Mouse (Mus musculus): ENCODE results near the gene Cbarp. TPM values are rescaled to one million over a fixed set of nuclear protein-coding genes. Genes with fewer than 3 reads are reported as not detected.

Gene Cbarp
- total and polyA plus RNA-seq, 3 experiments, result 0.19 to 2.4 (median 2.3) TPM

- Histone ChIP-seq H3K27me3 (replicated peaks) (no peaks in the 10 kb centered on the region), H3K9me3 (replicated peaks; ENCODE audit: low read length) (no peaks in the 10 kb centered on the region), H3K27ac (ENCODE audit: insufficient read depth, low read depth) (no peak overlapping the region), H3K36me3 (replicated peaks in 1 of 2; ENCODE audit: control insufficient read depth in 1 of 2, insufficient read depth in 1 of 2, low read length in 1 of 2) (peaks cover 0 to 17% of the 10 kb centered on the region in 2 experiments), H3K4me2 (ENCODE audit: insufficient read depth, low read depth, poor library complexity, severe bottlenecking) (no peak overlapping the region), H3K9ac (ENCODE audit: insufficient read depth, low read depth) (no peak overlapping the region), H3K4me3 (replicated peaks in 1 of 3; ENCODE audit: low read depth in 2 of 3, low read length in 2 of 3, poor library complexity in 1 of 3) (no peak overlapping the region), H3K79me2 (replicated peaks; ENCODE audit: control insufficient read depth, extremely low read depth, insufficient read depth, poor library complexity, severe bottlenecking) (peaks cover 28% of the 10 kb centered on the region), H3K4me1 (ENCODE audit: control insufficient read depth in 1 of 2, insufficient read depth in 2 of 2) (peaks cover 23 to 63% of the 10 kb centered on the region in 2 experiments)
- in situ Hi-C loops (cut with MboI; ENCODE audit: low pct_ligation_motif_present, low pct_unique_long_range_greater_than_20kb, low sequenced_read_pairs), result no loop called here
- dilution Hi-C loops (cut with MboI; ENCODE audit: extremely low pct_ligation_motif_present, extremely low pct_unique_long_range_greater_than_20kb, low sequenced_read_pairs), result no loop called here
- TF ChIP-seq SIN3A (IDR thresholded peaks at IDR 0.05; ENCODE audit: low read length) (no peak), TCF12 (IDR thresholded peaks at IDR 0.05; ENCODE audit: low read depth, low read length) (no peak)
- DNase-seq (ENCODE audit: extremely low read depth), result no peak
Measured at GRCm38 (mm10) chr10:80104181-80104580, 36.5 kb downstream of the Cbarp start.

GRCm38 (mm10) chr10:80103032-80103431 is 37.6 kb downstream of the Cbarp start:
- 0 out of 2 replicates have a peak overlapping the region, but pooled peaks have one; percentile 7 for H3K9ac ChIP-seq (ENCODE audit: insufficient read depth, low read depth)
- H3K79me2 ChIP-seq (replicated peaks; ENCODE audit: control insufficient read depth, extremely low read depth, insufficient read depth, poor library complexity, severe bottlenecking), result peaks cover 35% of the 10 kb centered on the region
- H3K4me1 ChIP-seq (ENCODE audit: control insufficient read depth in 1 of 2, insufficient read depth in 2 of 2), result peaks cover 29 to 75% of the 10 kb centered on the region in 2 experiments
- peaks cover 0 to 26% of the 10 kb centered on the region in 2 experiments for H3K36me3 ChIP-seq (replicated peaks in 1 of 2; ENCODE audit: control insufficient read depth in 1 of 2, insufficient read depth in 1 of 2, low read length in 1 of 2)
- dilution Hi-C loops (cut with MboI; ENCODE audit: extremely low pct_ligation_motif_present, extremely low pct_unique_long_range_greater_than_20kb, low sequenced_read_pairs), result no loop called here
- no peak overlapping the region for H3K4me2 ChIP-seq (ENCODE audit: insufficient read depth, low read depth, poor library complexity, severe bottlenecking)
- H3K27me3 ChIP-seq (replicated peaks), result no peaks in the 10 kb centered on the region
- in situ Hi-C loops (cut with MboI; ENCODE audit: low pct_ligation_motif_present, low pct_unique_long_range_greater_than_20kb, low sequenced_read_pairs), result no loop called here
- peak overlapping the region in 1 of 3 experiments; percentile 95 for H3K4me3 ChIP-seq (replicated peaks in 1 of 3; ENCODE audit: low read depth in 2 of 3, low read length in 2 of 3, poor library complexity in 1 of 3)
- no peak overlapping the region for H3K27ac ChIP-seq (ENCODE audit: insufficient read depth, low read depth)
- H3K9me3 ChIP-seq (replicated peaks; ENCODE audit: low read length), result no peaks in the 10 kb centered on the region
- no peak for DNase-seq (ENCODE audit: extremely low read depth)
- TF ChIP-seq ZNF384 (IDR thresholded peaks at IDR 0.05; ENCODE audit: low read depth, low read length) (no peak), CTCF (conservative IDR thresholded peaks at IDR 0.05 in 1 of 2, IDR thresholded peaks at IDR 0.05 in 1 of 2; ENCODE audit: low read depth in 2 of 2, low read length in 2 of 2) (no peak), NELFE (IDR thresholded peaks at IDR 0.05; ENCODE audit: low read depth, low read length) (no peak), SIN3A (IDR thresholded peaks at IDR 0.05; ENCODE audit: low read length) (no peak), MXI1 (IDR thresholded peaks at IDR 0.05; ENCODE audit: low read depth, low read length) (no peak), SMC3 (IDR thresholded peaks at IDR 0.05; ENCODE audit: low read depth, low read length) (no peak), ZKSCAN1 (IDR thresholded peaks at IDR 0.05; ENCODE audit: borderline replicate concordance, low read depth, low read length) (no peak)

- Histone ChIP-seq H3K4me3 (replicated peaks in 1 of 3; ENCODE audit: low read depth in 2 of 3, low read length in 2 of 3, poor library complexity in 1 of 3) (peak overlapping the region; percentile 71 to 95 (median 95)), H3K9me3 (replicated peaks; ENCODE audit: low read length) (no peaks in the 10 kb centered on the region), H3K27ac (ENCODE audit: insufficient read depth, low read depth) (no peak overlapping the region), H3K4me2 (ENCODE audit: insufficient read depth, low read depth, poor library complexity, severe bottlenecking) (peak overlapping the region; percentile 87), H3K79me2 (replicated peaks; ENCODE audit: control insufficient read depth, extremely low read depth, insufficient read depth, poor library complexity, severe bottlenecking) (peaks cover 40% of the 10 kb centered on the region), H3K27me3 (replicated peaks) (no peaks in the 10 kb centered on the region), H3K9ac (ENCODE audit: insufficient read depth, low read depth) (peak overlapping the region; percentile 90), H3K4me1 (ENCODE audit: control insufficient read depth in 1 of 2, insufficient read depth in 2 of 2) (peaks cover 29 to 81% of the 10 kb centered on the region in 2 experiments), H3K36me3 (replicated peaks in 1 of 2; ENCODE audit: control insufficient read depth in 1 of 2, insufficient read depth in 1 of 2, low read length in 1 of 2) (peaks cover 0 to 26% of the 10 kb centered on the region in 2 experiments)
- DNase-seq (ENCODE audit: extremely low read depth), result peak; percentile 82
- in situ Hi-C loops (cut with MboI; ENCODE audit: low pct_ligation_motif_present, low pct_unique_long_range_greater_than_20kb, low sequenced_read_pairs) (no loop called here), dilution Hi-C loops (cut with MboI; ENCODE audit: extremely low pct_ligation_motif_present, extremely low pct_unique_long_range_greater_than_20kb, low sequenced_read_pairs) (no loop called here)
- TF ChIP-seq TCF12 (IDR thresholded peaks at IDR 0.05; ENCODE audit: low read depth, low read length), result peak; percentile 94
- TF ChIP-seq RAD21 (IDR thresholded peaks at IDR 0.05; ENCODE audit: low read depth, low read length), result no peak
- peak; percentile 29; the same call in 1 of the 2 replicates for TF ChIP-seq MAX (IDR thresholded peaks at IDR 0.05; ENCODE audit: low read length)
- 0 out of 2 replicates have a peak, but pooled peaks have one; percentile 20 for TF ChIP-seq MXI1 (IDR thresholded peaks at IDR 0.05; ENCODE audit: low read depth, low read length)
- no peak for TF ChIP-seq MEF2A (IDR thresholded peaks at IDR 0.05; ENCODE audit: borderline replicate concordance, low read depth, low read length)
- TF ChIP-seq JUN (IDR thresholded peaks at IDR 0.05; ENCODE audit: insufficient read depth, low read depth, low read length), result no peak
- no peak for TF ChIP-seq MAFK (IDR thresholded peaks at IDR 0.05; ENCODE audit: insufficient replicate concordance, low read length)
- TF ChIP-seq IRF4 (IDR thresholded peaks at IDR 0.05; ENCODE audit: low read depth, low read length), result peak; percentile 39; the same call in 1 of the 2 replicates
- peak; percentile 76 for TF ChIP-seq HCFC1 (IDR thresholded peaks at IDR 0.05; ENCODE audit: low read depth, low read length)
- no peak for TF ChIP-seq E2F4 (IDR thresholded peaks at IDR 0.05; ENCODE audit: insufficient replicate concordance, low read depth, low read length)
- TF ChIP-seq SMC3 (IDR thresholded peaks at IDR 0.05; ENCODE audit: low read depth, low read length), result no peak
- no peak for TF ChIP-seq EP300 (IDR thresholded peaks at IDR 0.05; ENCODE audit: low read length)
- TF ChIP-seq NELFE (IDR thresholded peaks at IDR 0.05; ENCODE audit: low read depth, low read length), result peak; percentile 84
- no peak for TF ChIP-seq MAZ (IDR thresholded peaks at IDR 0.05; ENCODE audit: low read depth, low read length)
- TF ChIP-seq CHD2 (IDR thresholded peaks at IDR 0.05; ENCODE audit: low read length), result no peak
- no peak for TF ChIP-seq ZC3H11A (IDR thresholded peaks at IDR 0.05; ENCODE audit: low read depth, low read length)
- no peak for TF ChIP-seq BHLHE40 (IDR thresholded peaks at IDR 0.05; ENCODE audit: low read depth, low read length)
- TF ChIP-seq POLR2AphosphoS2 (IDR thresholded peaks at IDR 0.05; ENCODE audit: low read depth, low read length), result no peak
- TF ChIP-seq ELF1 (IDR thresholded peaks at IDR 0.05; ENCODE audit: low read depth, low read length), result peak; percentile 100
- TF ChIP-seq PAX5 (IDR thresholded peaks at IDR 0.05; ENCODE audit: low read length), result no peak
Measured at GRCm38 (mm10) chr10:80102216-80102915, 38.3 kb downstream of the Cbarp start.
